Mouse (Mus musculus) liver, embryonic 11.5 days (tissue): ENCODE data around the gene Pcsk6. TPM values are rescaled to one million over a fixed set of nuclear protein-coding genes. Genes with fewer than 3 reads are reported as not detected.

ENCODE experiments used
- ATAC-seq: fragments of 200-750 bp; cut with Nextera tagmentation; replicated peaks from 2 replicates; pipeline ENCODE4 v1.8.0; 2017; ENCODE audit warnings: moderate number of reproducible peaks, mild to moderate bottlenecking, moderate TSS enrichment, moderate library complexity; ENCODE audit not compliant: low FRiP score
- DNase-seq: peaks from one replicate; pipeline ENCODE4 v3.0.0-alpha.2; 2017; ENCODE audit warnings: low spot score
- H3K27ac ChIP-seq: fragments of 300-500 bp; sonication (generic); 2 replicates; pipeline ENCODE4 v1.5.1; 2014; ENCODE audit warnings: mild to moderate bottlenecking, low read depth, low read length, control low read depth
- H3K27me3 ChIP-seq: fragments of 300-500 bp; sonication (generic); replicated peaks from 2 replicates; pipeline ENCODE4 v1.6.1; 2014; ENCODE audit warnings: low read length, mixed read lengths; ENCODE audit not compliant: control insufficient read depth, insufficient read depth
- H3K36me3 ChIP-seq: fragments of 300-500 bp; sonication (generic); 2 replicates; pipeline ENCODE4 v1.6.1; 2014; ENCODE audit warnings: mild to moderate bottlenecking, low read length, moderate library complexity, mixed read lengths; ENCODE audit not compliant: control insufficient read depth, insufficient read depth
- H3K4me1 ChIP-seq: fragments of 300-500 bp; sonication (generic); replicated peaks from 2 replicates; pipeline ENCODE4 v1.6.1; 2014; ENCODE audit warnings: low read length, mixed read lengths; ENCODE audit not compliant: control insufficient read depth, insufficient read depth
- H3K4me2 ChIP-seq: fragments of 300-500 bp; sonication (generic); 2 replicates; pipeline ENCODE4 v1.6.1; 2014; ENCODE audit warnings: mild to moderate bottlenecking, control low read depth, moderate library complexity
- H3K4me3 ChIP-seq: fragments of 300-500 bp; sonication (generic); 2 replicates; pipeline ENCODE4 v1.5.1; 2014; ENCODE audit warnings: low read depth, low read length, control low read depth
- H3K9ac ChIP-seq: fragments of 300-500 bp; sonication (generic); 2 replicates; pipeline ENCODE4 v1.6.1; 2014; ENCODE audit warnings: low read depth, low read length, control low read depth
- H3K9me3 ChIP-seq: fragments of 300-500 bp; sonication (generic); 2 replicates; pipeline ENCODE4 v1.6.1; 2016; ENCODE audit warnings: low read length, inconsistent platforms, mixed read lengths; ENCODE audit not compliant: control insufficient read depth
- WGBS: fragments of 180-500 bp; shearing (Covaris S2); extraction: QIAGEN DNeasy Blood & Tissue Kit; methylation state at CpG from one replicate; pipeline ENCODE4 v1.1.7; 2014; 5-methylcytosine and 5-hydroxymethylcytosine counted together
- polyA plus RNA-seq: library from polyadenylated mRNA; unstranded; fragments of >200 nt; fragmentation: Nextera tagmentation; extraction: Ambion mirVana; gene quantifications from 2 replicates; pipeline ENCODE4 v1.2.1, GENCODE M21; 2014

Pcsk6 gene
- polyA plus RNA-seq, 1 experiment from 2014 or later: 1.3 TPM

DNA sequence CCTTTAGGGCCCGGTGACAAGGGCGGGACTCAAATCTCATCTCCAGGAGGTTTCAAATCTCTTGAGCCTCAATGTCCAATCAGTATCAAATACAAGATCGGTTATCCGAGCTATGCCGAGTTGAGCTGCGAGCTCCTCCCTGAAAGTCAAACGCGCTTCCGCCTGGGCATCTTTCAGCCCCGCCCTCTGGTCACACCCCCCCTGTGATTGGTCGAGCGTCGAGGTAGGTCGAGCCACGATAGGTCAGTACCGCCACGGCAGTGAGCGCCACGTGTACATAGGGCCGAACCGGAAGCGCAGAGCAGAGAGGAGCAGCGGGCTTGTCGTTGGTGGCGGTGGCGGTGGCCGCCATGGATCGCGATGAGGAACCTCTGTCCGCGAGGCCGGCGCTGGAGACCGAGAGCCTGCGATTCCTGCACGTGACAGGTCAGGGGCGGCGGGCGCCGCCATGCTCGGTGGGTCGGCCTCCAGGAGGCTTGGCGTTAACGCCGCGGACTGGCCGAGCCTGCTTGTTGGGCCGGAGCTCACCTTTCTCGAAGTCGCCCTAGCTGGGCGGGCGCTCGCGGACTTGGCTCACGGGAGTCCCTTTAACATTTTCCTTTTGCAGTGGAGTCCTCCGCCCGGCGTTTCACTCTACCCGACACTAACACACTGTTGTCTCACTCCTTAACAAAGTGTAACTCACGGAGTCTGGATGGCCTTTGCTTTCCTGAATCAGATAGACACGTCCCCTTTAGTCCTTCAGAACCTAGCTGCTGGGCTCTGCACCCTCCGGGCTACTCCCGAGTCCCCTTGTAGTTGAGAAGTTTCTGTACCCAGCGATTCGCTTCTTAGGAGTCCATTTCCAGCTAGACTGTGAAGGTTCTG lies 218.1 kb downstream of the Pcsk6 start, which contains the start of gene Selenos:
Selenos (plus strand) TSS at position 286 of the 867 bp plus-strand sequence.
- Histone ChIP-seq H3K9me3 (no peaks in the 10 kb centered on the region), H3K27ac (peak within 1 kb of the TSS; percentile 68), H3K4me3 (peak within 1 kb of the TSS; percentile 74), H3K36me3 (peaks cover 30% of the 10 kb centered on the region), H3K4me1 (peaks cover 8% of the 10 kb centered on the region; the same call in 1 of the 2 replicates), H3K27me3 (no peaks in the 10 kb centered on the region), H3K9ac (peak within 1 kb of the TSS; percentile 81), H3K4me2 (peak within 1 kb of the TSS; percentile 67)
- under 1% methylated on average over 65 of the region's 65 CpGs for WGBS
- ATAC-seq (peak; percentile 100), DNase-seq (peak; percentile 93)

DNA sequence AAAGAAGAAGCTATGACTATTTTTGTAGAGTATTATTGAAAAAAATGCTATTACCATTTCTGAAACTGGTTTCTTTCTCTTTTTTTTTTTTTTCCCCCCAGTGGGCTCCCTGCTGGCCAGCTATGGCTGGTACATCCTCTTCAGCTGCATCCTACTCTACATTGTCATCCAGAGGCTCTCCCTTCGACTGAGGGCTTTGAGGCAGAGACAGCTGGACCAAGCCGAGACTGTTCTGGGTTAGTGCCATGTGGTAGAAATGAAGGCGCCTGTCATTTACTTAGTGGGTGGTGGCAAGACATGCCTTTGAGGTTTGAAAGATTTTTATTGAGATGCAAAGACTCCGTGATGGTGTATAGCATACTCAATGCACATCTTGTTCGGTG lies 218.7 kb downstream of the Pcsk6 start:
- no peaks in the 10 kb centered on the region for H3K9me3 ChIP-seq
- H3K27ac ChIP-seq: no peak overlapping the region
- peaks cover 8% of the 10 kb centered on the region; the same call in 1 of the 2 replicates for H3K4me1 ChIP-seq
- peak overlapping the region; percentile 74 for H3K4me3 ChIP-seq
- no peak for DNase-seq
- H3K36me3 ChIP-seq: peaks cover 27% of the 10 kb centered on the region
- no peaks in the 10 kb centered on the region for H3K27me3 ChIP-seq
- WGBS: 43% methylated on average over 5 of the region's 5 CpGs
- peak overlapping the region; percentile 67 for H3K4me2 ChIP-seq
- peak overlapping the region; percentile 81 for H3K9ac ChIP-seq
- no peak for ATAC-seq

DNA sequence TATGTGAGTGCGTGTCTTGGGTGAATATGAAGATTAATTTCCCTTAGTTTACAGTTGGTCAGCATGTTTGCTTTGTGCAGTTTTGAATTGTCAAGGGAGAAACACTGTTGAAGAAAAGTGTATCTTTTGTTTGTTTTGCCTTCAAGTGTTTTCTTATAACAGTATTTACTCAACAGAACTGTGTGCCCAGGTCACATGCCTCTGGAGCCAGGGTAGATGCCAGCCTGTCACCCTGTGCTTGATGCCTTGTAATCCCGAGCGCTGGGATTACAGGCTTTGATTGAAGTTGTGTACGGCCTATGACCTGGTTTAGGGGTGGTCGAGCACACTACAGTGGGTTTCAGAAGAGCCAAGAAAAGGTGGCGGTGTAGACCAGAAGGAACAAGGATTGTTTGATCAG lies 222.2 kb downstream of the Pcsk6 start:
- Histone ChIP-seq H3K4me1 (peaks cover 7% of the 10 kb centered on the region; the same call in 1 of the 2 replicates), H3K4me3 (no peak overlapping the region), H3K36me3 (peaks cover 50% of the 10 kb centered on the region), H3K27ac (no peak overlapping the region), H3K9me3 (no peaks in the 10 kb centered on the region), H3K27me3 (no peaks in the 10 kb centered on the region), H3K4me2 (no peak overlapping the region), H3K9ac (no peak overlapping the region)
- no peak for DNase-seq
- WGBS: 85% methylated on average over 6 of the region's 6 CpGs
- ATAC-seq: no peak

DNA sequence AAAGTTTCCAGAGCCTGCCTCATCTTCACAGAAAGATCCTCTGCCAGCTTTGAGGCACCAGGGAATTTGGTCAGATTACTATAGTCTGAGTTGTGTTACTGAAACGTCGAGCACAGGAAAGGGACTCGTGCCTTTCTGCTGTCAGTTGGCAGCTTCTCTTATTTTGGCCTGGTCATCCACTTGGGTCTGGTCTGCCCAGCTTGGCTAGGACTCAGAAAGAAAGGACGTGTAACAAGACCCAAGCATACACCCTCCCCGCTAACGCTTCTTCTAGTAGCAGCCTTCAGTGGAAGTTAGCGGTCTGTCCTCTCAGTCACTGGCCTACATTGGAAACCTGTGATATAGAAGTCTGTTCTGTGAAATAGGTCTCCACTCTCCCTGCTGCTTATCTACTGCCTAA lies 223.0 kb downstream of the Pcsk6 start:
- Histone ChIP-seq H3K9ac (no peak overlapping the region), H3K4me2 (no peak overlapping the region), H3K4me3 (no peak overlapping the region), H3K36me3 (peaks cover 55% of the 10 kb centered on the region), H3K27me3 (no peaks in the 10 kb centered on the region), H3K9me3 (no peaks in the 10 kb centered on the region), H3K4me1 (peaks cover 4% of the 10 kb centered on the region; the same call in 1 of the 2 replicates), H3K27ac (no peak overlapping the region)
- WGBS: 81% methylated on average over 7 of the region's 7 CpGs
- no peak for ATAC-seq
- no peak for DNase-seq

DNA sequence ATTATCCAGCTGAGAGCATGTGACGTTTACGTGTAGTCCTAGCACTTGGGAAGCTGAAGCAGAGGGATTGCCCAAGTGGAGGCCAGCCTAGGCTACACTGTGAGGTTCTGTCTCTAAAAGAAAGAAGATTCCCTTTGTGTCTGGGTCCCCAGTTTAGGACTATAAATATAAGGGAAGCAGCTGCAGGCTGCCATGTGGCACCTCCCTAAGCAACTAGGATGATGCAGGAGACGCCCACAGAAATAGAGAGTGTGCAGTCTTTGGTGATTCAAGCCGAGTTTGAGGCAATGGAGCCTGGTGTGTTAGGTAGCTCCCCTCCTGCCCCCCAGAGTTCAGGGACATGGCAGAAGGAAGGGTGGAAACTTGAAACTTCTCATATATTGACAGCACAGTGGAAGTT lies 226.1 kb downstream of the Pcsk6 start:
- no peaks in the 10 kb centered on the region for H3K4me1 ChIP-seq
- H3K4me2 ChIP-seq: no peak overlapping the region
- 94% methylated on average over 4 of the region's 4 CpGs for WGBS
- DNase-seq (no peak), ATAC-seq (no peak)
- H3K27ac ChIP-seq: no peak overlapping the region
- H3K27me3 ChIP-seq: no peaks in the 10 kb centered on the region
- no peak overlapping the region for H3K4me3 ChIP-seq
- H3K9ac ChIP-seq: no peak overlapping the region
- no peaks in the 10 kb centered on the region for H3K9me3 ChIP-seq
- peaks cover 66% of the 10 kb centered on the region for H3K36me3 ChIP-seq

DNA sequence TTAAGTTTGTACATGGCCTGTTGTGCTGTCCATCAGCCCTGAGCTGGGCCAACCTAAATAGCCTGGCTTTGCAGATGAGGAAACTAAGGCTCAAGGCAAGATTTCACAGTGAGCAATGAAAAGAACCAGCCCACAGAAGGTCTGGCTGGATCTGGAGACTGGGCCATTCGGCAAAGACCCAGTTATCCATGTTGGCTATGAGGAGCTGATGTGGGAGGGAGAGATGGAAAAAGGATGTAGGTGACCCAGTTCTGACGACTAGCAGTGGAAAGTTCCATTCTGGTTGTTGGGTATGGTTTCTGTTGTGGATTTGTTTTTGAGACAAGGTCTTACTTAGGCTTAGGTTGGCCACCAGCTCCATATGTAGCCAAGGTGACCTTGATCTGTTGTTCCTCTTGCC lies 226.5 kb downstream of the Pcsk6 start:
- ATAC-seq (no peak), DNase-seq (no peak)
- H3K9me3 ChIP-seq: no peaks in the 10 kb centered on the region
- H3K36me3 ChIP-seq: peaks cover 62% of the 10 kb centered on the region
- H3K4me3 ChIP-seq: no peak overlapping the region
- H3K27ac ChIP-seq: no peak overlapping the region
- no peaks in the 10 kb centered on the region for H3K4me1 ChIP-seq
- no peaks in the 10 kb centered on the region for H3K27me3 ChIP-seq
- no peak overlapping the region for H3K9ac ChIP-seq
- no peak overlapping the region for H3K4me2 ChIP-seq
- 79% methylated on average over 2 of the region's 2 CpGs for WGBS

DNA sequence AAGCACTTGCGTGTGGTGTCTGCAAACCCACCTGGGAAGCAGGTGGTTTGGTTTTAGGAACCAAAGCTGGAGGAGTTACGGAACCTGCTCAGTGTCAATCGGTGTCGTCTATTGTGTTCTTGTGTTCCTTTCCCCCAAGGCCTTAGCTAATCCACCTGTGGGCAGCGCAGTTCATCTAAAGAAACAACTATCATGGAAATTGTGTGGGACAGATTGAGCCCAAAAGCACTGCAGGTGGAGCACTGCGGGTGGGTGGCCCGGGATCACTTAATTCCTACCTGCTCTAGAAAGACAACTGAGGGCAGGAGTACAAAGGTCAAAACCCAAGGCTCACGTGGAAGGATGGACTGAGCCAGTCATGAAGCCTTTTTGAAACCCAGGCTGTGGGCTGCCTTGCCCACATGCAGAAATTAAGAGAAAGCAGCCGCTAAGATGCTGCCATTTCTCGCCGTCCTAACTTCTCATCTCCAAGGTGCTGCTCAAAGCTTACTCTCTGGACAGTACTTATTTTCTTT lies 229.2 kb downstream of the Pcsk6 start:
- Histone ChIP-seq H3K9ac (no peak overlapping the region), H3K4me1 (no peaks in the 10 kb centered on the region), H3K4me2 (no peak overlapping the region), H3K4me3 (no peak overlapping the region), H3K27me3 (no peaks in the 10 kb centered on the region), H3K27ac (no peak overlapping the region), H3K36me3 (peaks cover 43% of the 10 kb centered on the region), H3K9me3 (no peaks in the 10 kb centered on the region)
- DNase-seq (no peak), ATAC-seq (no peak)
- WGBS: 87% methylated on average over 11 of the region's 11 CpGs

DNA sequence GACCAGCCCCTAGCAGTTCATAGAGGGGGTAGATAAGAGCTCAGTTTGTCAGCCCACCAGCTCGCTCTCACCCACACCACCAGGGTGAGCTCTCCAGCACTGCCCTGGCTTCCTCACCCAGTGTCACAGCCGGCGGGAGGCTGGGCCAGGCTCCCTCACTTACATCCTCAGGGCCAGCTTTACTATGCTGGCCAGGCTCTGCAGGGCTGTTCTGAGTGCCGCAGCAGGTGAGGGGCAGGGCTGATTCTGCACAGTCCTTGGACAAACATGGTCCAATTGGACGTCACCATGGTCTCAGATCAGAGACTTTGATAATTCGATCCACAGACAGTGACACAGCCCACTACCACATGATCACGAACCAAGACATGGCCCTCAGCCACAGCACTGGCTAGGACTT lies 230.0 kb downstream of the Pcsk6 start:
- Histone ChIP-seq H3K4me1 (no peaks in the 10 kb centered on the region), H3K4me3 (no peak overlapping the region), H3K36me3 (peaks cover 36% of the 10 kb centered on the region), H3K4me2 (no peak overlapping the region), H3K9me3 (no peaks in the 10 kb centered on the region), H3K27me3 (no peaks in the 10 kb centered on the region), H3K9ac (no peak overlapping the region), H3K27ac (no peak overlapping the region)
- DNase-seq: no peak
- ATAC-seq: no peak
- 79% methylated on average over 7 of the region's 7 CpGs for WGBS

DNA sequence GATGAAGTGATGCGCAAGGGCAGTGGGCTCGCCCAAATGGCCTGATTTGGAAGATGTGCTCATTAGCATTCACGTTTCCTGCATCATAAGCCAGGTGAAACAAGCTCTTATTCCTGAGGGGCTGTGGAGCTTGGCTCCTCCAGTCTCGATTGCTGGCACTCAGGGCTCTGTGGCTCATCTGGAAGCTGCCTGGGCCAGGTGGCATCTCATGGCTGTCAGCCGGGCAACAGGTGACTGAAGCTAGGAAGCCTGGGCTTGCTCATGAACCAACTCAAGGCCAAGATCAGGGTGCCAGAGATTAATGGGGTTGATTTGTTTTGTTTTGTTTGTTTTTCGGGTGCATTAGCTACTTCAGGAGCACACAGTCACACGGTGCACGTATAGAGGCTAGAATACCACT lies 231.1 kb downstream of the Pcsk6 start:
- H3K4me2 ChIP-seq: no peak overlapping the region
- H3K36me3 ChIP-seq: peaks cover 25% of the 10 kb centered on the region
- WGBS: 86% methylated on average over 8 of the region's 8 CpGs

More for the DNA sequence above, 231.1 kb downstream of the Pcsk6 start:
- H3K9me3 ChIP-seq: no peaks in the 10 kb centered on the region
- H3K27me3 ChIP-seq: no peaks in the 10 kb centered on the region
- no peak overlapping the region; the same call in 1 of the 2 replicates for H3K9ac ChIP-seq
- DNase-seq (no peak), ATAC-seq (no peak)
- H3K4me1 ChIP-seq: no peaks in the 10 kb centered on the region
- no peak overlapping the region for H3K4me3 ChIP-seq
- no peak overlapping the region for H3K27ac ChIP-seq
